Mouse (Mus musculus) neural tube, embryonic 11.5 days (tissue): ENCODE measurements around the gene Cd3e. TPM values are rescaled to one million over a fixed set of nuclear protein-coding genes. Genes with fewer than 3 reads are reported as not detected.
"Not testable (repeated sequence)": the region's sequence is repeated elsewhere in the genome, so short reads cannot be mapped to it uniquely, and the experiment has no call there.

ENCODE experiments used
- ATAC-seq: fragments of 200-750 bp; cut with Nextera tagmentation; 2 replicates; pipeline ENCODE4 v1.8.0; 2017; ENCODE audit warnings: moderate number of reproducible peaks, mild to moderate bottlenecking, moderate TSS enrichment, moderate library complexity; ENCODE audit not compliant: insufficient read depth, low FRiP score, low TSS enrichment
- DNase-seq: peaks from one replicate; pipeline ENCODE4 v3.0.0-alpha.2; 2015; ENCODE audit warnings: low spot score
- H3K27ac ChIP-seq: fragments of 300-500 bp; sonication (generic); 2 replicates; pipeline ENCODE4 v1.5.1; 2014; ENCODE audit warnings: low read depth, mild to moderate bottlenecking, low read length
- H3K27me3 ChIP-seq: fragments of 300-500 bp; sonication (generic); 2 replicates; pipeline ENCODE4 v1.6.1; 2014; ENCODE audit warnings: mild to moderate bottlenecking, low read length, mixed read lengths; ENCODE audit not compliant: control insufficient read depth, insufficient read depth
- H3K36me3 ChIP-seq: fragments of 300-500 bp; sonication (generic); 2 replicates; pipeline ENCODE4 v1.6.1; 2014; ENCODE audit warnings: mild to moderate bottlenecking, low read length, moderate library complexity, mixed read lengths; ENCODE audit not compliant: control insufficient read depth, insufficient read depth
- H3K4me1 ChIP-seq: fragments of 300-500 bp; sonication (generic); 2 replicates; pipeline ENCODE4 v1.6.1; 2014; ENCODE audit warnings: low read length, mixed read lengths; ENCODE audit not compliant: control insufficient read depth, insufficient read depth
- H3K4me2 ChIP-seq: fragments of 300-500 bp; sonication (generic); 2 replicates; pipeline ENCODE4 v1.6.1; 2014; ENCODE audit warnings: low read depth, mild to moderate bottlenecking, moderate library complexity
- H3K4me3 ChIP-seq: fragments of 300-500 bp; sonication (generic); 2 replicates; pipeline ENCODE4 v1.5.1; 2014; ENCODE audit warnings: low read depth, low read length
- H3K9ac ChIP-seq: fragments of 300-500 bp; sonication (generic); 2 replicates; pipeline ENCODE4 v1.6.1; 2014; ENCODE audit warnings: mild to moderate bottlenecking, low read length
- H3K9me3 ChIP-seq: fragments of 300-500 bp; sonication (generic); 2 replicates; pipeline ENCODE4 v1.6.1; 2016; ENCODE audit warnings: low read length; ENCODE audit not compliant: control insufficient read depth
- WGBS: fragments of 180-500 bp; shearing (Covaris S2); extraction: QIAGEN DNeasy Blood & Tissue Kit; methylation state at CpG from one replicate; pipeline ENCODE4 v1.1.7; 2014; 5-methylcytosine and 5-hydroxymethylcytosine counted together
- polyA plus RNA-seq: library from polyadenylated mRNA; unstranded; fragments of >200 nt; fragmentation: Nextera tagmentation; extraction: Ambion mirVana; gene quantifications from 2 replicates; pipeline ENCODE4 v1.2.1, GENCODE M21; 2014

Cd3e gene
- polyA plus RNA-seq, 1 experiment from 2014 or later, result not detected

DNA sequence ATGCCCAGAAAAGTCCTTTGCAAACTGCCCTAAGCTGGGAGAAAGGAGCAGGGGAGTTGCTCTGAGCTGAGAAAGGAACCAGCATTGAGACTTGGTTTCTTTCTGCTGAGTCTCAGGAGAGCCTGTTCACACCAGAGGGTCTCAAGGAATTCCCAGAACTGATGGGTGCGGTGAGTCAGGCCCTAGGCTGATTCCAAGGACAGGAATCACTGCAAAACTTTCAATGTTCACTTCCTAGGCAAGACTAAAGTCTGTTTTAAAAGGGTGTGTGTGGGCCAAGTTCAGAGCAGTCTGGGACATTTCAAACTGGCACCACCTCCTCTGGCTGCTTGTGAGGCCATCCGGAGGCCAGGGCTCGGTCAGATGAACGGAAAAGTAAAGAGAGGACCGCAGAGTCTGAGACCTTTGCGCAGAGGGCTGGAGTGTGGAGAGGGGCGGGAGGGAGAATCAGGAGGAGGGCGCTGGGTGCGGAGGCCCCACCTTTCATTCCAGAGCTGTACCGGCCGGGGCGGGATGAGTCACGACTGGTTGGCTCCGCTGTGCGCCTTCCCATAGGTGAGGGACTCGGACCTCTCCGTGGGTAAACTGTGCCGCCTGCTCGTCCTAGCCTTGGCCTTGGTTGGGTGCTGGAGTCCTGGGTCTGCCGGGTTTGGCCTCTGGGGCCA lies 32.8 kb upstream of the Cd3e start:
- WGBS, result 2% methylated on average over 20 of the region's 20 CpGs
- H3K4me1 ChIP-seq, result 0 out of 2 replicates have a peak, but pooled peaks cover 4% of the 10 kb centered on the region
- H3K9ac ChIP-seq, result no peak overlapping the region
- H3K27me3 ChIP-seq, result peaks cover 43% of the 10 kb centered on the region
- H3K36me3 ChIP-seq, result no peaks in the 10 kb centered on the region
- peak overlapping the region; percentile 10; the same call in 1 of the 2 replicates for H3K4me3 ChIP-seq
- peak overlapping the region; percentile 32 for H3K4me2 ChIP-seq
- no peaks in the 10 kb centered on the region for H3K9me3 ChIP-seq
- DNase-seq, result peak; percentile 20
- no peak for ATAC-seq
- no peak overlapping the region for H3K27ac ChIP-seq

GRCm38 (mm10) chr9:45041131-45041838 lies 31.9 kb upstream of the Cd3e start:
- ATAC-seq (no peak), DNase-seq (peak; percentile 17)
- Histone ChIP-seq H3K4me2 (no peak overlapping the region), H3K4me3 (no peak overlapping the region), H3K27me3 (peaks cover 43% of the 10 kb centered on the region), H3K27ac (no peak overlapping the region), H3K4me1 (0 out of 2 replicates have a peak, but pooled peaks cover 4% of the 10 kb centered on the region), H3K9ac (no peak overlapping the region), H3K9me3 (no peaks in the 10 kb centered on the region), H3K36me3 (no peaks in the 10 kb centered on the region)
- WGBS, result 30% methylated on average over 16 of the region's 17 CpGs

- Histone ChIP-seq H3K9me3 (no peaks in the 10 kb centered on the region), H3K4me3 (no peak overlapping the region), H3K27ac (no peak overlapping the region), H3K4me1 (0 out of 2 replicates have a peak, but pooled peaks cover 4% of the 10 kb centered on the region), H3K9ac (no peak overlapping the region), H3K36me3 (no peaks in the 10 kb centered on the region), H3K4me2 (no peak overlapping the region), H3K27me3 (peaks cover 43% of the 10 kb centered on the region)
- ATAC-seq (no peak), DNase-seq (no peak)
- 17% methylated on average over 14 of the region's 14 CpGs for WGBS
Observed at GRCm38 (mm10) chr9:45040066-45040845, 30.8 kb upstream of the Cd3e start.

DNA sequence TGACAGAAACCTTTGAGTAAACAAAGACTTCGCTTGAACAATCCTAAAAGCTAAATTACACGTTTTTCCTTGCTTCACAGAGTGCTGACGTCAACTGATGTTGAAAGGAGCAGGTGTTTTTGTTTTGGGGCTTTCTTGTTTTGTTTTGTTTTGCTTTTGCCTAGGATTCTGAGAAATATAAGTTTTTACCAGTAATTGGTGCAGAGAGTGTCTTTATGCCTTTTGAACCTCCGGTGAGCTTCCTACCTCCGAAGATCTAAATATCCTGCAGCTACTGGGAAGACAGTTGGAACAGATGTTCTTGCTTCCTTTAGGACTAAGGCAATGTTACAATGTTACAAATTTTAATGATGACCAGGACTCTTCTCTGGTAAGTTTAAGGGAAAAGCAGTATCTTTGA lies 30.1 kb upstream of the Cd3e start, which contains the start of gene Mpzl2:
Gene Mpzl2, plus strand, starts transcription at position 301 of the 400 bp plus-strand sequence.
- H3K4me2 ChIP-seq, result no peak within 1 kb of the TSS
- H3K4me1 ChIP-seq, result 0 out of 2 replicates have a peak, but pooled peaks cover 4% of the 10 kb centered on the region
- whole genome bisulfite sequencing, result 66% methylated on average over 5 of the region's 5 CpGs
- no peak within 1 kb of the TSS for H3K4me3 ChIP-seq
- H3K9ac ChIP-seq, result no peak within 1 kb of the TSS
- no peaks in the 10 kb centered on the region for H3K9me3 ChIP-seq
- no peak for ATAC-seq
- H3K27ac ChIP-seq, result no peak within 1 kb of the TSS
- peaks cover 43% of the 10 kb centered on the region for H3K27me3 ChIP-seq
- no peaks in the 10 kb centered on the region for H3K36me3 ChIP-seq
- no peak for DNase-seq

DNA sequence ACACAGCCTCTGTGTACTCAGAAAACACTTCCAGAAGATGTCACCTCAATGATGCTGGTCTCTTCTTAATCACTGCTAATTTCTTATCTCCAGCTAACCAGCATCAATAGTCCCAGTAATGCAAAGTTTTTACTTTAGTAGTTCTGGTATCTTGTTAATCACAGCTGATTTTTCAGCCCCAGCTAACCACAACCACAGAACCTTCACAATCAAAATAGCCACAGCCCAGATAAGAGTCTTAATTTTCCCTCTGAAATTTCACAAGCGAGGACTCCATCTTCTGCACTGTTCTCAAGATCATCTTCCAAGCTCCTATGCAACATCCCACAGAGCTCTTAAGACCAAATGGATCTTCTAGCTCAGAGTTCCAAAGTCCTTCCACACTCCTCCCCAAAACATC lies 28.4 kb upstream of the Cd3e start:
- not testable (repeated sequence) for H3K9ac ChIP-seq, H3K27ac ChIP-seq, H3K4me2 ChIP-seq, ATAC-seq, H3K4me1 ChIP-seq, H3K4me3 ChIP-seq, H3K9me3 ChIP-seq, DNase-seq, H3K36me3 ChIP-seq
- WGBS, result 95% methylated on average over 1 of the region's 1 CpGs
- H3K27me3 ChIP-seq, result peaks cover 30% of the 10 kb centered on the region

- Histone ChIP-seq H3K36me3 (no peaks in the 10 kb centered on the region), H3K4me1 (no peaks in the 10 kb centered on the region), H3K27me3 (0 out of 2 replicates have a peak, but pooled peaks cover 2% of the 10 kb centered on the region), H3K9ac (no peak overlapping the region), H3K27ac (no peak overlapping the region), H3K4me2 (no peak overlapping the region), H3K4me3 (no peak overlapping the region), H3K9me3 (no peaks in the 10 kb centered on the region)
- ATAC-seq (no peak), DNase-seq (no peak)
- WGBS, result 86% methylated on average over 3 of the region's 3 CpGs
Observed at GRCm38 (mm10) chr9:45034526-45034925, 25.1 kb upstream of the Cd3e start.

DNA sequence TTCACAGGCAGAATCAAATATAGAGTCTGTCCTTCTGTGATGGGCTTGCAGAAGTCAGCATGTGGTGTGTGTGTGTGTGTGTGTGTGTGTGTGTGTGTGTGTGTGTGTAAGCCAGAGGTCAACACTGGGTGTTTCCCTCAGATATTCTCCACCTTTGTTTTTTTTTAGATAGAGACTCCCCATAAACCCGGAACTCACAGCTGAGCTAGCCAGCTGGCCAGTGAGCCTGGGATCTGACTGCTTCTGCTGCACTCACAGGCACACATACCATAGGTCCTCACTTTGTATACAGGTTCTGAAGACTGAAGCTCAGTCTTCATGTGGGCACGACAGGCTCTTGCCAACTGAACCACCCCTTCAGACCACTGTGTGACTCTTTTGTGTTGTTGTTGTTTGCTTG lies 22.8 kb upstream of the Cd3e start:
- Histone ChIP-seq H3K9ac (no peak overlapping the region), H3K9me3 (no peaks in the 10 kb centered on the region), H3K4me1 (no peaks in the 10 kb centered on the region), H3K27ac (no peak overlapping the region), H3K4me3 (no peak overlapping the region), H3K4me2 (no peak overlapping the region), H3K36me3 (no peaks in the 10 kb centered on the region), H3K27me3 (no peaks in the 10 kb centered on the region)
- DNase-seq (no peak), ATAC-seq (no peak)
- WGBS, result 77% methylated on average over 2 of the region's 2 CpGs

DNA sequence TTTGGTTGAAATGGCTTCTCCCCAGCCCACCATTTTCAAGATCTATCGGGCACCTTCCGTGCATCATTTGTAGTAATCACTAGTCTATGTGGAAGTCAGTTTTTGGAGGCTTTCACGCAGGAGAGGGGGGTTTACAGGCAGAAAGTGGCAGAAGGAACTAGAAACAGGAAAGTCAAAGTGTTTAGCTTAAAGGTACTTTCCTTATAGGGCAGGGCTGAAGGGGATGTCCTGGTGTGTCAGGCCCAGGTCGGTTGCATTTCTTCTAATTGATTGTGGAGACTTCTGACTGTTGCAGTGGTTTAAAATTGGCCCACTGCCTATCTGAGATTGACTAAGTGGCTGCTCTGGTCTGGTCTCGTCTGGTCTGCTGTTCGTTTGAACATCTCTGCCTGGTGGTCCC lies 20.9 kb upstream of the Cd3e start:
- Histone ChIP-seq H3K4me1 (no peaks in the 10 kb centered on the region), H3K4me2 (no peak overlapping the region), H3K36me3 (no peaks in the 10 kb centered on the region), H3K4me3 (no peak overlapping the region), H3K9me3 (no peaks in the 10 kb centered on the region), H3K9ac (no peak overlapping the region), H3K27ac (no peak overlapping the region), H3K27me3 (no peaks in the 10 kb centered on the region)
- no peak for DNase-seq
- no peak for ATAC-seq
- 72% methylated on average over 6 of the region's 6 CpGs for WGBS
